Mouse (Mus musculus): Measurements from ENCODE around the gene Cdc42.

DNA sequence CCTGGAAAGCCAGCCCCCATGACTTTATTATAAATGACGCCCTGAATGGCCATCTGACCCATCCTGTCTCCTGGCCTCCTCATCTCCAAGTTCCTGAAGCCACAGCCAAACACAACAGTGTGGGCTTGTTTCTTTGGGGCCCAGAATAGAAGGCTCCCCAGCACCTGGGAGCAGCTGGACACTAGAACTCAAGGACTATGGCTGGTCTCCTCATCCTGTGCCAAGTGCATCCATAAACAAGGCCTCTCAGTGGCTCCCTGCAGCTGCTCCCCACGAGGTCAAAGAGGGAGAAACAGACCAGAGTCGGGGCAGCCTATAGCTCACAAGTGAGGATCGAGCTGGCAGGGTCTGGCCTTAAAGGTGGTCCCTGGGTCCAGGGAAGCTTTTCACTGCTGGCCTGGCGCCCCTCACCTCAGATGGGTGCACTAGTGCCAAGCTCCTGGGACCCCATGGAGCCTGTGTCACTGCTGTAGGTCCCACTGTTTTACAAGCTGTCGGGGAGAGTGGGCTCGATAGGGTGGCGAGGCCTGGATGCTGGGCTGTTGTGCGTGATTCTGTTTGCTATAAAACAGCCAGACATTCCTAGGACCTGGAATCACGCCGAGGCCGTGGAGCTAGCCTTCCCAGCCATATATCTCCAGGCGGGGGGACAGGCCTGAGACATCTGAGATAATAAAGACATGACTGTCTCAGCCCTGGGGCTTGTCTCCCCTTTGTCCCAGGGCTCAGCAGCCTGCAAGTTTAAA lies 51.5 kb downstream of the Cdc42 start:
- TF ChIP-seq CTCF (IDR thresholded peaks at IDR 0.05; ENCODE audit: control insufficient read depth, insufficient read depth, insufficient read length) (no peak), MYOD1 (IDR thresholded peaks at IDR 0.05; ENCODE audit: control insufficient read depth, insufficient read length, low read depth) (no peak), MYOG (IDR thresholded peaks at IDR 0.05; ENCODE audit: control insufficient read depth, extremely low read depth, insufficient read length) (no peak), USF1 (IDR thresholded peaks at IDR 0.05; ENCODE audit: low read depth) (no peak)

Measured in C2C12 (cell line).